Mouse (Mus musculus) adrenal gland, adult 8-10 months (tissue): ENCODE measurements around the gene Slc25a13. TPM values are rescaled to one million over a fixed set of nuclear protein-coding genes. Genes with fewer than 3 reads are reported as not detected.

Source experiments
- DNase-seq: peaks from one replicate; pipeline ENCODE4 v3.0.0; 2022
- total RNA-seq, 4 experiments: library from RNA; stranded (reverse); gene quantifications; 2 replicates each; pipeline ENCODE4 v1.2.4; 2022

Gene Slc25a13
- total RNA-seq, 4 experiments from 2014 or later: 9.9 to 18.3 (median 13.0) TPM

GRCm38 (mm10) chr6:6112767-6113528, 104.0 kb downstream of the Slc25a13 start:
- DNase-seq: no peak

- no peak for DNase-seq
Measured at GRCm38 (mm10) chr6:6107419-6107966, 109.5 kb downstream of the Slc25a13 start.

GRCm38 (mm10) chr6:6105586-6105985, 111.4 kb downstream of the Slc25a13 start:
- no peak for DNase-seq

GRCm38 (mm10) chr6:6103469-6103868, 113.5 kb downstream of the Slc25a13 start:
- no peak for DNase-seq

- DNase-seq: no peak
Measured at GRCm38 (mm10) chr6:6101605-6102004, 115.4 kb downstream of the Slc25a13 start.

- DNase-seq: no peak
Measured at GRCm38 (mm10) chr6:6100892-6101480, 116.0 kb downstream of the Slc25a13 start.

GRCm38 (mm10) chr6:6093978-6094377, 123.0 kb downstream of the Slc25a13 start:
- no peak for DNase-seq

- DNase-seq: no peak
Measured at GRCm38 (mm10) chr6:6093522-6093921, 123.5 kb downstream of the Slc25a13 start.

GRCm38 (mm10) chr6:6092497-6092896, 124.5 kb downstream of the Slc25a13 start:
- DNase-seq: no peak

- no peak for DNase-seq
Measured at GRCm38 (mm10) chr6:6091016-6091415, 126.0 kb downstream of the Slc25a13 start.

- no peak for DNase-seq
Measured at GRCm38 (mm10) chr6:6088151-6088550, 128.8 kb downstream of the Slc25a13 start.

- no peak for DNase-seq
Measured at GRCm38 (mm10) chr6:6080484-6080883, 136.5 kb downstream of the Slc25a13 start.

- no peak for DNase-seq
Measured at GRCm38 (mm10) chr6:6077234-6077633, 139.7 kb downstream of the Slc25a13 start.

- DNase-seq: no peak
Measured at GRCm38 (mm10) chr6:6075940-6076447, 141.0 kb downstream of the Slc25a13 start.

GRCm38 (mm10) chr6:6071038-6071437, 145.9 kb downstream of the Slc25a13 start:
- DNase-seq: no peak

GRCm38 (mm10) chr6:6070015-6070414, 147.0 kb downstream of the Slc25a13 start:
- no peak for DNase-seq

- no peak for DNase-seq
Measured at GRCm38 (mm10) chr6:6067201-6067600, 149.8 kb downstream of the Slc25a13 start.

GRCm38 (mm10) chr6:6058548-6058947, 158.4 kb downstream of the Slc25a13 start:
- DNase-seq: no peak

GRCm38 (mm10) chr6:6053946-6054345, 163.0 kb downstream of the Slc25a13 start:
- DNase-seq: no peak

GRCm38 (mm10) chr6:6052696-6053095, 164.3 kb downstream of the Slc25a13 start:
- no peak for DNase-seq

- DNase-seq: no peak
Measured at GRCm38 (mm10) chr6:6046729-6047424, 170.1 kb downstream of the Slc25a13 start.

GRCm38 (mm10) chr6:6038773-6039550, 178.0 kb downstream of the Slc25a13 start:
- DNase-seq: no peak
